Mouse (Mus musculus) lung, postnatal 0 days (tissue): Measurements from ENCODE around the gene Crtc2.

Source experiments
- CTCF ChIP-seq: IDR thresholded peaks from 2 replicates; pipeline ENCODE4 v1.5.1; 2016; ENCODE audit warnings: antibody characterized with exemption, mild to moderate bottlenecking
- EP300 ChIP-seq: IDR thresholded peaks from 2 replicates; pipeline ENCODE4 v1.6.1; 2016; ENCODE audit warnings: antibody characterized with exemption, mild to moderate bottlenecking, control low read depth

DNA sequence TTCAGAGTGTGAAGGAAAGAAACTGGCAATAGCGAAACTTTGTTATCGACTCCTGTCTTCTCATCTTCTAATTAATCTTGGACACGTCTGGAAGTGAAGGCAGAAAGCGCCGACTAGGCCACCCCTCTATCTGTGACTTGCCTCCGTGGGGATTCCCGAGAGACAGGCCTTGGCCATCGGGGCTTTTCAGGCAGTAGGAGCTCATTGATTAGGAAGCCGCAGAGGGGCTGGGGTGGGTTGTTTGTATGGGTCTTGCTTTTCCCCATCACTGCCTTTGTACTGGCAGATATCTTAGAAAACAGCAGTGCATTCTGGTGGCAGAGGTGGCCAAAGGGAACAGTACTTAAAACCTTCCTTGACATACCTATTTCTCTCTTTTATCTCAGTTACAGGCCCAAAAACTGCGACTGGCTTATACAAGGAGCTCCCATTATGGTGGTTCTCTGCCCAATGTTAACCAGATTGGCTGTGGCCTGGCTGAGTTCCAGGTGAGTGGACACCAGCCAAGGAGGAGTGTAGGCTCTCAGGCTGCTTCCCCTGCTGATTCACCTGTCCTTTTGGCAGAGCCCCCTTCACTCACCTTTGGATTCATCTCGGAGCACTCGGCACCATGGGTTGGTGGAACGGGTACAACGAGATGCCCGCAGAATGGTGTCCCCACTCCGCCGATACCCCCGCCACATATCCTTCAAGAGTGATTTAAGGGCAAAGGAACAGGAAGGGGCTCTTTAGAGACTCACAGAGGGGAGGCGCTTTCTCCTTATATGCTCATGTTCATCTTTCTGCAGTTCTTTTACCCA lies 3.0 kb downstream of the Crtc2 start:
- no peak for TF ChIP-seq CTCF
- no peak for TF ChIP-seq EP300
